Mouse (Mus musculus) brain, adult 2 months (tissue): Measurements from ENCODE around the gene Gstp3.
"Not testable (repeated sequence)": the region's sequence is repeated elsewhere in the genome, so short reads cannot be mapped to it uniquely, and the experiment has no call there.

ENCODE experiments used
- DNase-seq: peaks from one replicate; pipeline ENCODE4 v3.0.0; 2011; ENCODE audit warnings: low read depth, low spot score

Gene Gstp3

GRCm38 (mm10) chr19:4037788-4038232 lies 21.6 kb downstream of the Gstp3 start, which contains the start of gene Gstp1:
Gene Gstp1, minus strand, starts transcription at chr19:4037985.
- DNase-seq: peak; percentile 96

GRCm38 (mm10) chr19:4037154-4037787 lies 22.1 kb downstream of the Gstp3 start:
- not testable (repeated sequence) for DNase-seq

GRCm38 (mm10) chr19:4036327-4037045 lies 22.9 kb downstream of the Gstp3 start:
- DNase-seq: peak; percentile 20

- DNase-seq: no peak
Measured at GRCm38 (mm10) chr19:4033742-4034141, 25.6 kb downstream of the Gstp3 start.

GRCm38 (mm10) chr19:4033298-4033697 lies 26.1 kb downstream of the Gstp3 start:
- no peak for DNase-seq

- DNase-seq: no peak
Measured at GRCm38 (mm10) chr19:4032668-4033067, 26.7 kb downstream of the Gstp3 start.

- peak; percentile 85 for DNase-seq
Measured at GRCm38 (mm10) chr19:4027576-4027975, 31.8 kb downstream of the Gstp3 start.

- no peak for DNase-seq
Measured at GRCm38 (mm10) chr19:4023185-4023584, 36.2 kb downstream of the Gstp3 start.

- DNase-seq: peak; percentile 96
Measured at GRCm38 (mm10) chr19:4018743-4019583, 40.4 kb downstream of the Gstp3 start.

- DNase-seq: no peak
Measured at GRCm38 (mm10) chr19:4017921-4018587, 41.3 kb downstream of the Gstp3 start.

- no peak for DNase-seq
Measured at GRCm38 (mm10) chr19:4015635-4016034, 43.7 kb downstream of the Gstp3 start.

GRCm38 (mm10) chr19:4014802-4015201 lies 44.6 kb downstream of the Gstp3 start:
- DNase-seq: no peak

GRCm38 (mm10) chr19:4013066-4013465 lies 46.3 kb downstream of the Gstp3 start:
- DNase-seq: no peak

GRCm38 (mm10) chr19:4012432-4013022 lies 46.8 kb downstream of the Gstp3 start, which contains the start of gene Ndufv1:
Gene Ndufv1, minus strand, starts transcription at chr19:4012806.
- DNase-seq: peak; percentile 100

- no peak for DNase-seq
Measured at GRCm38 (mm10) chr19:4011086-4011485, 48.3 kb downstream of the Gstp3 start.
